Mouse (Mus musculus) lung, postnatal 0 days (tissue): ENCODE data around the gene Zfpl1.
"Not testable (repeated sequence)": the region's sequence is repeated elsewhere in the genome, so short reads cannot be mapped to it uniquely, and the experiment has no call there.

Experiments
- CTCF ChIP-seq: IDR thresholded peaks from 2 replicates; pipeline ENCODE4 v1.5.1; 2016; ENCODE audit warnings: antibody characterized with exemption, mild to moderate bottlenecking
- EP300 ChIP-seq: IDR thresholded peaks from 2 replicates; pipeline ENCODE4 v1.6.1; 2016; ENCODE audit warnings: antibody characterized with exemption, mild to moderate bottlenecking, control low read depth

GRCm38 (mm10) chr19:6133197-6133596 is 48.4 kb upstream of the Zfpl1 start:
- TF ChIP-seq CTCF, EP300: not testable (repeated sequence)
